ENCODE assay signal across 8 mouse cellular contexts in the genomic region with DNA sequence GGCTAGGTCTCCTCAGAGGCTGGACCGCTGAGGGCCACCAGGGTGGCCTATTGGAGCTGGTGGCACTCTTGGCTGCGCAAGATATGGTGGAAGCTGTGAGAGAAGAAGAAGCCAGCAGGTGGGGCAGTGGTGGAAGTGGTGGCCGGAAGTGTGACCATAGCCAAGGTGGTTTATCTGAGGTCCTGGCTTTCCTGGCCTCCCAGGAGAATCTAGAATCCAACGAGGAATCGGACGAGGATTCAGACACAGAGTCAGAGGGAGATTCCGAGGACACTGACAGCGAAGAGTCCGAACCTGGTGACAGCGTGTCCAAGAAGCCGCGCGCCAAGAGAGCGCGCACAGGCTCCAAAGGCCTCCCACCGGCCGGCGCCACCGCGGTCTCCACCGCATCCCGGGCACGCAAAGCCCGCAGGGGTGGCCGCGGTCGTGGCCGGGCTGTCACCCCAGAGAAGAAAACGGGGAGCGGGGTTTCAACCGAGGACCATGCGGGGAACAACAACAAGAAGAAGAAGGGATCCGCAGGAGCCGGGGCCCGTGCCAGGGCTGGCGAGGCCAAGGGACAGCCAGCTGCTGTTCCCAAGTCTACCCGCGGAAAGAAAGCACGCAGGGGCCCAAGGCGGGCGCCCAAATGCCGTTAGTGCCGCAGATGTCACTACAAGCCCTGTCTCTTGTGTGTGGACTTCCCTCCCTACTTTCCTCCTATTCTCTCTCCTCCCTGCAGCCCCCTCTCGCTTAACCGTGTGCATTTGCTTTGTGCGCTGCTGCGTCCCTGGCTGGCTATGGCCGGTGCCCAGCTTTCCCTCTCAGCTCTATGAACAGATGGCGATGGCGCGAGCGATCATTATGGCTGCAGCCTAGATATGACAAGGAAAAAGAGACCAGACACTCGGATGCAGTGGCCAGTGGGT. TPM values are rescaled to one million over a fixed set of nuclear protein-coding genes. Genes with fewer than 3 reads are reported as not detected.
DNase-seq lines count a peak whose midpoint lies in the region; ATAC-seq and TF ChIP-seq lines count a peak whose summit lies in the region.

No protein-coding gene starts in this region.

- DNase-seq in heart, adult 2 months, result peak; percentile 44 to 57
- DNase-seq in heart, adult 9 months (ENCODE audit: low spot score in 2 of 2), result no peak
- no peak for DNase-seq in ES-E14 (ENCODE audit: low read depth, low spot score)
- no peak for DNase-seq in embryonic facial prominence, embryonic 14.5 days (ENCODE audit: low spot score)
- DNase-seq in midbrain, postnatal 0 days (ENCODE audit: low spot score), result peak; percentile 55

- no peak for TF ChIP-seq POLR2A in heart, adult 2 months (IDR thresholded peaks at IDR 0.05; ENCODE audit: insufficient read depth, low read depth, low read length)

- no peaks in the 10 kb centered on the region for H3K79me2 ChIP-seq in heart, adult 2 months (replicated peaks; ENCODE audit: control insufficient read depth, insufficient read depth, low read length)

- H3K4me1 ChIP-seq in heart, adult 2 months (ENCODE audit: control insufficient read depth, insufficient read depth, low read length), result peaks cover 3% of the 10 kb centered on the region; the same call in 1 of the 2 replicates
- H3K4me1 ChIP-seq in ES-E14 (ENCODE audit: control insufficient read depth in 2 of 2, insufficient read depth in 2 of 2, low read length in 2 of 2, poor library complexity in 1 of 2), result peaks cover 3 to 9% of the 10 kb centered on the region in 2 experiments; a peak in 3 of 4 replicates
- peaks cover 32% of the 10 kb centered on the region for H3K4me1 ChIP-seq in embryonic facial prominence, embryonic 14.5 days (ENCODE audit: control insufficient read depth, insufficient read depth, low read length)
- peaks cover 83% of the 10 kb centered on the region for H3K4me1 ChIP-seq in hindbrain, embryonic 15.5 days (replicated peaks)
- H3K4me1 ChIP-seq in midbrain, postnatal 0 days (ENCODE audit: insufficient read depth, low read length), result peaks cover 25% of the 10 kb centered on the region

- no peaks in the 10 kb centered on the region for H3K9me3 ChIP-seq in ES-E14 (ENCODE audit: control insufficient read depth, insufficient read depth, low read depth, low read length)
- no peaks in the 10 kb centered on the region for H3K9me3 ChIP-seq in embryonic facial prominence, embryonic 14.5 days (ENCODE audit: control insufficient read depth, low read length)
- H3K9me3 ChIP-seq in hindbrain, embryonic 15.5 days, result no peaks in the 10 kb centered on the region
- no peaks in the 10 kb centered on the region for H3K9me3 ChIP-seq in midbrain, postnatal 0 days (ENCODE audit: low read length)

- H3K27ac ChIP-seq in heart, adult 2 months, result peak overlapping the region; percentile 28; the same call in 1 of the 2 replicates
- H3K27ac ChIP-seq in ES-E14 (ENCODE audit: insufficient read depth, low read depth, low read length, poor library complexity, severe bottlenecking), result no peak overlapping the region
- peak overlapping the region; percentile 41 for H3K27ac ChIP-seq in embryonic facial prominence, embryonic 14.5 days (replicated peaks; ENCODE audit: low read depth, low read length)
- peak overlapping the region; percentile 95 for H3K27ac ChIP-seq in hindbrain, embryonic 15.5 days (replicated peaks)
- peak overlapping the region; percentile 93 for H3K27ac ChIP-seq in midbrain, postnatal 0 days (ENCODE audit: low read depth, low read length)

- H3K27me3 ChIP-seq in heart, adult 2 months (ENCODE audit: control insufficient read depth, insufficient read depth, low read length), result no peaks in the 10 kb centered on the region
- H3K27me3 ChIP-seq in embryonic facial prominence, embryonic 14.5 days (replicated peaks; ENCODE audit: control insufficient read depth, insufficient read depth, low read length), result peaks cover 50% of the 10 kb centered on the region
- no peaks in the 10 kb centered on the region for H3K27me3 ChIP-seq in hindbrain, embryonic 15.5 days
- H3K27me3 ChIP-seq in midbrain, postnatal 0 days (ENCODE audit: insufficient read depth, low read length), result no peaks in the 10 kb centered on the region

- H3K9ac ChIP-seq in heart, adult 2 months (ENCODE audit: low read depth, low read length), result peak overlapping the region; percentile 26; the same call in 1 of the 2 replicates
- peak overlapping the region; percentile 10; the same call in 1 of the 2 replicates for H3K9ac ChIP-seq in ES-E14 (ENCODE audit: insufficient read depth, low read depth, low read length, poor library complexity, severe bottlenecking)
- H3K9ac ChIP-seq in embryonic facial prominence, embryonic 14.5 days (ENCODE audit: low read depth, low read length), result peak overlapping the region; percentile 57
- peak overlapping the region; percentile 93 for H3K9ac ChIP-seq in hindbrain, embryonic 15.5 days
- peak overlapping the region; percentile 93 for H3K9ac ChIP-seq in midbrain, postnatal 0 days (replicated peaks; ENCODE audit: low read length, poor library complexity, severe bottlenecking)

- WGBS in heart, adult 2 months, result 6% methylated on average over 53 of the region's 53 CpGs
- 4% methylated on average over 40 of the region's 53 CpGs for WGBS in embryonic facial prominence, embryonic 14.5 days
- WGBS in hindbrain, embryonic 15.5 days, result 2% methylated on average over 53 of the region's 53 CpGs
- WGBS in midbrain, postnatal 0 days, result 2% methylated on average over 53 of the region's 53 CpGs

- peak overlapping the region; percentile 47 for H3K4me3 ChIP-seq in heart, adult 2 months
- peak overlapping the region; percentile 43 to 52 for H3K4me3 ChIP-seq in ES-E14 (ENCODE audit: insufficient read depth in 1 of 2, low read depth in 1 of 2, low read length in 2 of 2, poor library complexity in 1 of 2, severe bottlenecking in 1 of 2)
- peak overlapping the region; percentile 55 for H3K4me3 ChIP-seq in embryonic facial prominence, embryonic 14.5 days (ENCODE audit: low read depth, low read length)
- H3K4me3 ChIP-seq in hindbrain, embryonic 15.5 days, result peak overlapping the region; percentile 76
- peak overlapping the region; percentile 69 for H3K4me3 ChIP-seq in midbrain, postnatal 0 days (ENCODE audit: low read depth, low read length)

- H3K36me3 ChIP-seq in heart, adult 2 months (ENCODE audit: control insufficient read depth, insufficient read depth, low read length), result no peaks in the 10 kb centered on the region
- no peaks in the 10 kb centered on the region for H3K36me3 ChIP-seq in ES-E14 (ENCODE audit: control insufficient read depth, insufficient read depth, low read length, poor library complexity, severe bottlenecking)
- H3K36me3 ChIP-seq in embryonic facial prominence, embryonic 14.5 days (ENCODE audit: control insufficient read depth, insufficient read depth, low read length), result no peaks in the 10 kb centered on the region
- no peaks in the 10 kb centered on the region for H3K36me3 ChIP-seq in hindbrain, embryonic 15.5 days
- no peaks in the 10 kb centered on the region; the same call in 1 of the 2 replicates for H3K36me3 ChIP-seq in midbrain, postnatal 0 days (ENCODE audit: insufficient read depth, low read length)

- intact Hi-C loops in heart, adult 2 months (cut with DNase I), result no loop called here

- no peak for TF ChIP-seq EP300 in heart, adult 2 months (IDR thresholded peaks at IDR 0.05; ENCODE audit: insufficient read depth, low read depth, low read length)

- H3K4me2 ChIP-seq in embryonic facial prominence, embryonic 14.5 days (ENCODE audit: low read depth, low read length), result peak overlapping the region; percentile 83
- peak overlapping the region; percentile 90 for H3K4me2 ChIP-seq in hindbrain, embryonic 15.5 days
- H3K4me2 ChIP-seq in midbrain, postnatal 0 days (ENCODE audit: low read depth, low read length, poor library complexity, severe bottlenecking), result peak overlapping the region; percentile 93

- no peak for ATAC-seq in embryonic facial prominence, embryonic 14.5 days (ENCODE audit: low read depth)
- no peak for ATAC-seq in hindbrain, embryonic 15.5 days (ENCODE audit: low FRiP score, low read depth)
- no peak for ATAC-seq in midbrain, postnatal 0 days (ENCODE audit: low FRiP score)
- no peak for ATAC-seq in CD4-positive, CD25-positive, alpha-beta regulatory T cell, adult 4 months
- no peak for ATAC-seq in monocyte, adult 5-6 weeks (replicated peaks; ENCODE audit: insufficient number of reproducible peaks, low FRiP score, low TSS enrichment, poor library complexity, severe bottlenecking)

- in situ Hi-C loops in ES-E14 (cut with MboI; ENCODE audit: low sequenced_read_pairs in 2 of 2, unreplicated experiment in 2 of 2), result no loop called here

- peak; percentile 41 for TF ChIP-seq CTCF in heart, adult 2 months (IDR thresholded peaks at IDR 0.05)
- TF ChIP-seq CTCF in midbrain, postnatal 0 days (IDR thresholded peaks at IDR 0.05), result peak; percentile 45; the same call in 1 of the 2 replicates

RNA-seq across cellular contexts. Expression of a gene that starts 2.2 kb away (rescaled TPM):
- total RNA-seq in heart, adult 2 months (2021), result 1 to 10 TPM; 3.8 to 4.1 TPM
- polyA plus RNA-seq in heart, adult 2 months (2012; rRNA removed), result 3.5 and 4.4 TPM in 2 replicates
- total RNA-seq in ES-E14 (2012; rRNA removed), result 0.71 and 0.85 TPM in 2 replicates
- 20.9 and 21.9 TPM in 2 replicates for polyA plus RNA-seq in embryonic facial prominence, embryonic 14.5 days (2014; fragmentation: Nextera tagmentation; extraction: Ambion mirVana)
- 142 and 150 TPM in 2 replicates for polyA plus RNA-seq in hindbrain, embryonic 15.5 days (2015; fragmentation: Nextera tagmentation; extraction: Ambion mirVana)
- total RNA-seq in midbrain, postnatal 0 days (2014; rRNA removed), result 155 and 174 TPM in 2 replicates
- 180 and 187 TPM in 2 replicates for polyA plus RNA-seq in midbrain, postnatal 0 days (2015; fragmentation: Nextera tagmentation; extraction: Ambion mirVana)
- not detected for polyA plus RNA-seq in CD4-positive, CD25-positive, alpha-beta regulatory T cell, adult 4 months (2017; shearing (Covaris generic))
- 0.10 TPM in 1 of 3 replicates, not detected in the others for total RNA-seq in monocyte, adult 5-6 weeks (2017)

RNA-seq across cellular contexts. Expression of a gene that starts 12.8 kb away (rescaled TPM):
- under 1 TPM in 1 of 2 experiments, not detected in 1; 0.11 TPM for total RNA-seq in heart, adult 2 months (2021)
- 0.06 TPM in 2 replicates for polyA plus RNA-seq in heart, adult 2 months (2012; rRNA removed)
- 0.26 and 0.45 TPM in 2 replicates for total RNA-seq in ES-E14 (2012; rRNA removed)
- polyA plus RNA-seq in embryonic facial prominence, embryonic 14.5 days (2014; fragmentation: Nextera tagmentation; extraction: Ambion mirVana), result 2.1 and 2.3 TPM in 2 replicates
- 52.6 and 57.5 TPM in 2 replicates for polyA plus RNA-seq in hindbrain, embryonic 15.5 days (2015; fragmentation: Nextera tagmentation; extraction: Ambion mirVana)
- total RNA-seq in midbrain, postnatal 0 days (2014; rRNA removed), result 41.2 and 54.0 TPM in 2 replicates
- 64.8 and 65.2 TPM in 2 replicates for polyA plus RNA-seq in midbrain, postnatal 0 days (2015; fragmentation: Nextera tagmentation; extraction: Ambion mirVana)
- not detected for polyA plus RNA-seq in CD4-positive, CD25-positive, alpha-beta regulatory T cell, adult 4 months (2017; shearing (Covaris generic))
- not detected in 3 replicates for total RNA-seq in monocyte, adult 5-6 weeks (2017)

RNA-seq across cellular contexts. Expression of a gene that starts 22.8 kb away (rescaled TPM):
- 100 to 1,000 TPM; 168 to 175 TPM for total RNA-seq in heart, adult 2 months (2021)
- polyA plus RNA-seq in heart, adult 2 months (2012; rRNA removed), result 163 and 206 TPM in 2 replicates
- 163 and 198 TPM in 2 replicates for total RNA-seq in ES-E14 (2012; rRNA removed)
- 164 and 189 TPM in 2 replicates for polyA plus RNA-seq in embryonic facial prominence, embryonic 14.5 days (2014; fragmentation: Nextera tagmentation; extraction: Ambion mirVana)
- 382 and 391 TPM in 2 replicates for polyA plus RNA-seq in hindbrain, embryonic 15.5 days (2015; fragmentation: Nextera tagmentation; extraction: Ambion mirVana)
- 1,835 and 1,985 TPM in 2 replicates for total RNA-seq in midbrain, postnatal 0 days (2014; rRNA removed)
- polyA plus RNA-seq in midbrain, postnatal 0 days (2015; fragmentation: Nextera tagmentation; extraction: Ambion mirVana), result 467 and 471 TPM in 2 replicates
- polyA plus RNA-seq in CD4-positive, CD25-positive, alpha-beta regulatory T cell, adult 4 months (2017; shearing (Covaris generic)), result 100 to 1,000 TPM in 1 of 2 experiments, 10 to 100 TPM in 1; 48.5 to 103 TPM
- total RNA-seq in monocyte, adult 5-6 weeks (2017), result 169 to 298 TPM (median 195 TPM) in 3 replicates

RNA-seq across cellular contexts. Expression of a gene that starts 36.2 kb away (rescaled TPM):
- not detected for total RNA-seq in heart, adult 2 months (2021)
- polyA plus RNA-seq in heart, adult 2 months (2012; rRNA removed), result 0.03 TPM in 1 of 2 replicates, not detected in the other
- 0.13 and 0.21 TPM in 2 replicates for total RNA-seq in ES-E14 (2012; rRNA removed)
- 0.24 and 0.38 TPM in 2 replicates for polyA plus RNA-seq in embryonic facial prominence, embryonic 14.5 days (2014; fragmentation: Nextera tagmentation; extraction: Ambion mirVana)
- polyA plus RNA-seq in hindbrain, embryonic 15.5 days (2015; fragmentation: Nextera tagmentation; extraction: Ambion mirVana), result 5.9 and 6.0 TPM in 2 replicates
- 48.8 and 49.0 TPM in 2 replicates for total RNA-seq in midbrain, postnatal 0 days (2014; rRNA removed)
- 9.0 and 9.2 TPM in 2 replicates for polyA plus RNA-seq in midbrain, postnatal 0 days (2015; fragmentation: Nextera tagmentation; extraction: Ambion mirVana)
- polyA plus RNA-seq in CD4-positive, CD25-positive, alpha-beta regulatory T cell, adult 4 months (2017; shearing (Covaris generic)), result 1 to 10 TPM; 4.8 to 4.9 TPM
- 0.49 to 0.75 TPM (median 0.67 TPM) in 3 replicates for total RNA-seq in monocyte, adult 5-6 weeks (2017)

RNA-seq across cellular contexts. Expression of a gene that starts 40.4 kb away (rescaled TPM):
- total RNA-seq in heart, adult 2 months (2021), result 1 to 10 TPM; 1.9 to 2.9 TPM
- 5.2 and 7.4 TPM in 2 replicates for polyA plus RNA-seq in heart, adult 2 months (2012; rRNA removed)
- 0.09 and 0.26 TPM in 2 replicates for total RNA-seq in ES-E14 (2012; rRNA removed)
- polyA plus RNA-seq in embryonic facial prominence, embryonic 14.5 days (2014; fragmentation: Nextera tagmentation; extraction: Ambion mirVana), result 1.8 and 1.9 TPM in 2 replicates
- 0.13 and 0.52 TPM in 2 replicates for polyA plus RNA-seq in hindbrain, embryonic 15.5 days (2015; fragmentation: Nextera tagmentation; extraction: Ambion mirVana)
- total RNA-seq in midbrain, postnatal 0 days (2014; rRNA removed), result 0.11 and 0.14 TPM in 2 replicates
- polyA plus RNA-seq in midbrain, postnatal 0 days (2015; fragmentation: Nextera tagmentation; extraction: Ambion mirVana), result 0.11 TPM in 1 of 2 replicates, not detected in the other
- polyA plus RNA-seq in CD4-positive, CD25-positive, alpha-beta regulatory T cell, adult 4 months (2017; shearing (Covaris generic)), result 10 to 100 TPM in 1 of 2 experiments, 1 to 10 TPM in 1; 7.9 to 10.2 TPM
- total RNA-seq in monocyte, adult 5-6 weeks (2017), result 9.8 to 15.4 TPM (median 14.0 TPM) in 3 replicates

Comparison
In these comparisons a context has a peak if more than half of its experiments do, and no peak if none do; other contexts are left out.
1. DNase-seq: peak in heart, adult 2 months (2 of 2) and midbrain, postnatal 0 days (single experiment); none in heart, adult 9 months (0 of 2), ES-E14 (single experiment) and embryonic facial prominence, embryonic 14.5 days (single experiment).
2. H3K9ac ChIP-seq: peak in every context shown above with its lines; median percentile 93 in hindbrain, embryonic 15.5 days; 93 in midbrain, postnatal 0 days; 57 in embryonic facial prominence, embryonic 14.5 days; 26 in heart, adult 2 months; 10 in ES-E14.
3. RNA of a gene that starts 12.8 kb away (polyA plus RNA-seq): 64.8 to 65.2 TPM in midbrain, postnatal 0 days and 52.6 to 57.5 TPM in hindbrain, embryonic 15.5 days; 2.1 to 2.3 TPM in embryonic facial prominence, embryonic 14.5 days, 0.06 TPM in heart, adult 2 months and not detected in CD4-positive, CD25-positive, alpha-beta regulatory T cell, adult 4 months; every median in the first group is over 10 times any median in the second.
4. Peak in every context shown above with its lines, with median percentiles within 50 percentile points of each other: H3K4me3 ChIP-seq and H3K4me2 ChIP-seq.